Mouse (Mus musculus) retina, postnatal 1 day (tissue): Measurements from ENCODE around the gene Gm28047.

Source experiments
- DNase-seq: peaks from one replicate; pipeline ENCODE4 v3.0.0-alpha.2; 2012

Gm28047 gene

GRCm38 (mm10) chr15:102513004-102513403 lies 111.9 kb downstream of the Gm28047 start:
- DNase-seq = no peak

GRCm38 (mm10) chr15:102512471-102512870 lies 112.4 kb downstream of the Gm28047 start:
- DNase-seq = no peak

GRCm38 (mm10) chr15:102512010-102512409 lies 112.9 kb downstream of the Gm28047 start:
- no peak for DNase-seq

- DNase-seq = peak; percentile 67
Observed at GRCm38 (mm10) chr15:102511285-102511833, 113.5 kb downstream of the Gm28047 start.

GRCm38 (mm10) chr15:102510590-102511284 lies 114.1 kb downstream of the Gm28047 start:
- DNase-seq = peak; percentile 96

GRCm38 (mm10) chr15:102510110-102510509 lies 114.8 kb downstream of the Gm28047 start:
- peak; percentile 48 for DNase-seq

GRCm38 (mm10) chr15:102508336-102508735 lies 116.5 kb downstream of the Gm28047 start:
- no peak for DNase-seq

GRCm38 (mm10) chr15:102507561-102507960 lies 117.3 kb downstream of the Gm28047 start:
- DNase-seq = no peak

GRCm38 (mm10) chr15:102506864-102507263 lies 118.0 kb downstream of the Gm28047 start:
- no peak for DNase-seq

GRCm38 (mm10) chr15:102506464-102506830 lies 118.4 kb downstream of the Gm28047 start:
- no peak for DNase-seq

GRCm38 (mm10) chr15:102505770-102506463 lies 119.0 kb downstream of the Gm28047 start:
- DNase-seq = no peak

GRCm38 (mm10) chr15:102505073-102505769 lies 119.6 kb downstream of the Gm28047 start:
- DNase-seq = no peak

GRCm38 (mm10) chr15:102503924-102504782 lies 120.7 kb downstream of the Gm28047 start:
- no peak for DNase-seq

- no peak for DNase-seq
Observed at GRCm38 (mm10) chr15:102503447-102503846, 121.4 kb downstream of the Gm28047 start, which contains the start of gene Gm10337. Gene Gm10337, plus strand, starts transcription at chr15:102503722.

- DNase-seq = no peak
Observed at GRCm38 (mm10) chr15:102502254-102502840, 122.5 kb downstream of the Gm28047 start.

GRCm38 (mm10) chr15:102501084-102501814 lies 123.6 kb downstream of the Gm28047 start:
- no peak for DNase-seq

GRCm38 (mm10) chr15:102500479-102500878 lies 124.4 kb downstream of the Gm28047 start:
- DNase-seq = no peak

- no peak for DNase-seq
Observed at GRCm38 (mm10) chr15:102499851-102500250, 125.0 kb downstream of the Gm28047 start.

GRCm38 (mm10) chr15:102499370-102499769 lies 125.5 kb downstream of the Gm28047 start:
- DNase-seq = no peak

- no peak for DNase-seq
Observed at GRCm38 (mm10) chr15:102498322-102498721, 126.5 kb downstream of the Gm28047 start.

- DNase-seq = no peak
Observed at GRCm38 (mm10) chr15:102487664-102488063, 137.2 kb downstream of the Gm28047 start.
